Mouse (Mus musculus) retina, postnatal 7 days (tissue): ENCODE results near the gene 4833423E24Rik.

Experiments used
- DNase-seq: peaks from one replicate; pipeline ENCODE4 v3.0.0-alpha.2; 2012; ENCODE audit warnings: low read depth, low spot score

4833423E24Rik gene

GRCm38 (mm10) chr2:85518879-85519278, at the start of gene 4833423E24Rik:
TSS of gene 4833423E24Rik (minus strand) at chr2:85519024.
- DNase-seq, result no peak

- peak; percentile 16 for DNase-seq
These were observed 42.4 kb upstream of the 4833423E24Rik start for GRCm38 (mm10) chr2:85561187-85561586.

GRCm38 (mm10) chr2:85560226-85560625, 41.4 kb upstream of the 4833423E24Rik start:
- DNase-seq, result no peak

- DNase-seq, result no peak
These were observed 36.0 kb upstream of the 4833423E24Rik start for GRCm38 (mm10) chr2:85554806-85555205.

GRCm38 (mm10) chr2:85533934-85534333, 15.1 kb upstream of the 4833423E24Rik start:
- DNase-seq, result no peak

- DNase-seq, result no peak
These were observed 13.4 kb upstream of the 4833423E24Rik start for GRCm38 (mm10) chr2:85532082-85532778.

- DNase-seq, result no peak
These were observed 4.2 kb upstream of the 4833423E24Rik start for GRCm38 (mm10) chr2:85522859-85523489.

GRCm38 (mm10) chr2:85518292-85518691, 532 bp downstream of the 4833423E24Rik start:
- DNase-seq, result no peak

- no peak for DNase-seq
These were observed 8.4 kb downstream of the 4833423E24Rik start for GRCm38 (mm10) chr2:85510376-85510775.

- DNase-seq, result no peak
These were observed 28.4 kb downstream of the 4833423E24Rik start for GRCm38 (mm10) chr2:85490396-85490795.

- no peak for DNase-seq
These were observed 52.0 kb downstream of the 4833423E24Rik start for GRCm38 (mm10) chr2:85466801-85467325.

- no peak for DNase-seq
These were observed 75.3 kb downstream of the 4833423E24Rik start, which contains the start of gene Olfr995 for GRCm38 (mm10) chr2:85443539-85443938. TSS of gene Olfr995 (minus strand) at chr2:85443639.

- no peak for DNase-seq
These were observed 76.3 kb downstream of the 4833423E24Rik start for GRCm38 (mm10) chr2:85442546-85442945.

GRCm38 (mm10) chr2:85436351-85436750, 82.5 kb downstream of the 4833423E24Rik start, which contains the start of gene Olfr994:
TSS of gene Olfr994 (minus strand) at chr2:85436451.
- no peak for DNase-seq
